Mouse (Mus musculus) right cerebral cortex, postnatal 14 days (tissue): ENCODE measurements at regions not wholly inside any gene's neighbourhood (a gene's known extent, or its start where the extent isn't known, plus 50 kb on each side); places are given as distances from the start of the nearest gene placed in this dataset.
A peak's percentile ranks its signal among the peaks of the same experiment; 100 is the strongest.

Experiments
- DNase-seq: peaks from one replicate; pipeline ENCODE4 v3.0.0; 2022

- no peak for DNase-seq
These were observed 124.1 kb upstream of the Gm10295 start for GRCm38 (mm10) chr7:71475383-71475782.

- DNase-seq, result peak; percentile 22
These were observed 121.3 kb upstream of the Gm10295 start for GRCm38 (mm10) chr7:71472384-71473141.

- peak; percentile 12 for DNase-seq
These were observed 120.5 kb upstream of the Gm10295 start for GRCm38 (mm10) chr7:71471658-71472383.

- no peak for DNase-seq
These were observed 120.0 kb upstream of the Gm10295 start for GRCm38 (mm10) chr7:71471319-71471657.

- DNase-seq, result no peak
These were observed 119.1 kb upstream of the Gm10295 start for GRCm38 (mm10) chr7:71470418-71470817.

- no peak for DNase-seq
These were observed 118.7 kb upstream of the Gm10295 start for GRCm38 (mm10) chr7:71469951-71470350.

- no peak for DNase-seq
These were observed 116.3 kb upstream of the Gm10295 start for GRCm38 (mm10) chr7:71467436-71468127.

- DNase-seq, result no peak
These were observed 112.8 kb upstream of the Gm10295 start for GRCm38 (mm10) chr7:71464127-71464526.

- no peak for DNase-seq
These were observed 112.3 kb upstream of the Gm10295 start for GRCm38 (mm10) chr7:71463565-71463964.

- DNase-seq, result no peak
These were observed 108.5 kb upstream of the Gm10295 start for GRCm38 (mm10) chr7:71459805-71460204.

GRCm38 (mm10) chr7:71458104-71458754 lies 106.9 kb upstream of the Gm10295 start:
- DNase-seq, result no peak

GRCm38 (mm10) chr7:71457409-71458103 lies 106.3 kb upstream of the Gm10295 start:
- no peak for DNase-seq

GRCm38 (mm10) chr7:71456421-71456820 lies 105.1 kb upstream of the Gm10295 start:
- no peak for DNase-seq

GRCm38 (mm10) chr7:71440330-71441240 lies 89.3 kb upstream of the Gm10295 start:
- DNase-seq, result no peak

- DNase-seq, result no peak
These were observed 74.7 kb upstream of the Gm10295 start for GRCm38 (mm10) chr7:71425982-71426381.

- no peak for DNase-seq
These were observed 68.0 kb upstream of the Gm10295 start for GRCm38 (mm10) chr7:71419261-71419660.

GRCm38 (mm10) chr7:71418856-71419255 lies 67.6 kb upstream of the Gm10295 start:
- no peak for DNase-seq

- no peak for DNase-seq
These were observed 63.5 kb upstream of the Gm10295 start for GRCm38 (mm10) chr7:71414756-71415155.

GRCm38 (mm10) chr7:71413121-71413520 lies 61.8 kb upstream of the Gm10295 start:
- DNase-seq, result no peak

- DNase-seq, result peak; percentile 75
These were observed 60.8 kb upstream of the Gm10295 start for GRCm38 (mm10) chr7:71412079-71412478.

GRCm38 (mm10) chr7:71411293-71412011 lies 60.2 kb upstream of the Gm10295 start:
- no peak for DNase-seq
